ENCODE assay signal across 8 mouse cellular contexts in genomic region chr4:118543158-118543530, GRCm38 (mm10). TPM values are rescaled to one million over a fixed set of nuclear protein-coding genes. Genes with fewer than 3 reads are reported as not detected.
DNase-seq lines count a peak whose midpoint lies in the region; ATAC-seq and TF ChIP-seq lines count a peak whose summit lies in the region.

No protein-coding gene starts in this region.

- ATAC-seq in forebrain, embryonic 12.5 days (ENCODE audit: low FRiP score), result no peak
- ATAC-seq in intestine, embryonic 16.5 days, result peak; percentile 61
- no peak; the same call in 1 of the 2 replicates for ATAC-seq in liver, embryonic 14.5 days (ENCODE audit: insufficient read depth)
- no peak for ATAC-seq in neural tube, embryonic 14.5 days (ENCODE audit: low read depth)

- no peaks in the 10 kb centered on the region for H3K36me3 ChIP-seq in forebrain, embryonic 12.5 days (replicated peaks)
- H3K36me3 ChIP-seq in intestine, embryonic 16.5 days (ENCODE audit: control insufficient read depth, insufficient read depth, low read length), result no peaks in the 10 kb centered on the region
- no peaks in the 10 kb centered on the region for H3K36me3 ChIP-seq in liver, embryonic 14.5 days (replicated peaks; ENCODE audit: control insufficient read depth, insufficient read depth, low read depth)
- H3K36me3 ChIP-seq in neural tube, embryonic 14.5 days (ENCODE audit: control insufficient read depth, insufficient read depth, low read length), result no peaks in the 10 kb centered on the region

- peaks cover 23% of the 10 kb centered on the region for H3K27me3 ChIP-seq in forebrain, embryonic 12.5 days
- no peaks in the 10 kb centered on the region for H3K27me3 ChIP-seq in intestine, embryonic 16.5 days (replicated peaks; ENCODE audit: control insufficient read depth, insufficient read depth, low read length)
- no peaks in the 10 kb centered on the region for H3K27me3 ChIP-seq in liver, embryonic 14.5 days (ENCODE audit: control insufficient read depth, insufficient read depth, low read length)
- H3K27me3 ChIP-seq in neural tube, embryonic 14.5 days (ENCODE audit: control insufficient read depth, insufficient read depth, low read length), result no peaks in the 10 kb centered on the region

- H3K9ac ChIP-seq in forebrain, embryonic 12.5 days, result no peak overlapping the region
- H3K9ac ChIP-seq in intestine, embryonic 16.5 days (ENCODE audit: low read depth, low read length), result peak overlapping the region; percentile 67
- H3K9ac ChIP-seq in liver, embryonic 14.5 days (replicated peaks), result no peak overlapping the region
- H3K9ac ChIP-seq in neural tube, embryonic 14.5 days (replicated peaks; ENCODE audit: low read depth, low read length), result no peak overlapping the region

- H3K9me3 ChIP-seq in forebrain, embryonic 12.5 days, result 0 out of 2 replicates have a peak, but pooled peaks cover 3% of the 10 kb centered on the region
- H3K9me3 ChIP-seq in intestine, embryonic 16.5 days (ENCODE audit: control insufficient read depth, low read length), result no peaks in the 10 kb centered on the region
- H3K9me3 ChIP-seq in liver, embryonic 14.5 days (ENCODE audit: control insufficient read depth, low read length), result no peaks in the 10 kb centered on the region
- H3K9me3 ChIP-seq in neural tube, embryonic 14.5 days (ENCODE audit: control insufficient read depth, low read length), result no peaks in the 10 kb centered on the region

- intact Hi-C loops in left cerebral cortex, adult 2 months (cut with DNase I), result loop anchor here (5.0 kb wide), 1 partner anchor 96 kb away; no protein-coding TSS in a partner anchor
- intact Hi-C loops in left cerebral cortex, postnatal 4 days (cut with DNase I), result no loop called here
- intact Hi-C loops in gastrocnemius, postnatal 14 days (cut with DNase I; ENCODE audit: low total_unique reads), result no loop called here

- H3K27ac ChIP-seq in left cerebral cortex, adult 2 months, result peak overlapping the region; percentile 22
- H3K27ac ChIP-seq in forebrain, embryonic 12.5 days, result no peak overlapping the region
- peak overlapping the region; percentile 79 for H3K27ac ChIP-seq in intestine, embryonic 16.5 days (ENCODE audit: low read length)
- no peak overlapping the region for H3K27ac ChIP-seq in liver, embryonic 14.5 days
- H3K27ac ChIP-seq in neural tube, embryonic 14.5 days (ENCODE audit: low read depth, low read length), result no peak overlapping the region

- H3K4me1 ChIP-seq in forebrain, embryonic 12.5 days, result peaks cover 9% of the 10 kb centered on the region; the same call in 1 of the 2 replicates
- H3K4me1 ChIP-seq in intestine, embryonic 16.5 days (ENCODE audit: control insufficient read depth, insufficient read depth, low read length), result peaks cover 4% of the 10 kb centered on the region; the same call in 1 of the 2 replicates
- H3K4me1 ChIP-seq in liver, embryonic 14.5 days (replicated peaks; ENCODE audit: control insufficient read depth in 2 of 2, insufficient read depth in 2 of 2, low read length in 1 of 2), result no peaks in the 10 kb centered on the region
- H3K4me1 ChIP-seq in neural tube, embryonic 14.5 days (ENCODE audit: control insufficient read depth, insufficient read depth, low read length), result peaks cover 8% of the 10 kb centered on the region; the same call in 1 of the 2 replicates

- no peak; the same call in 1 of the 2 replicates for TF ChIP-seq CTCF in left cerebral cortex, adult 2 months (IDR thresholded peaks at IDR 0.05)
- no peak for TF ChIP-seq CTCF in liver, embryonic 14.5 days (IDR thresholded peaks at IDR 0.05; ENCODE audit: low read depth)

- no peak for TF ChIP-seq EP300 in liver, embryonic 14.5 days (IDR thresholded peaks at IDR 0.05; ENCODE audit: low read depth)

- H3K4me2 ChIP-seq in forebrain, embryonic 12.5 days, result peak overlapping the region; percentile 57
- peak overlapping the region; percentile 59 for H3K4me2 ChIP-seq in intestine, embryonic 16.5 days (ENCODE audit: low read depth, low read length)
- peak overlapping the region; percentile 48 for H3K4me2 ChIP-seq in liver, embryonic 14.5 days (ENCODE audit: low read depth)
- H3K4me2 ChIP-seq in neural tube, embryonic 14.5 days (ENCODE audit: low read depth, low read length), result peak overlapping the region; percentile 48

- 21% methylated on average over 13 of the region's 13 CpGs for WGBS in forebrain, embryonic 12.5 days
- WGBS in intestine, embryonic 16.5 days, result 15% methylated on average over 13 of the region's 13 CpGs
- 12% methylated on average over 13 of the region's 13 CpGs for whole genome bisulfite sequencing in liver, embryonic 14.5 days (ENCODE audit: insufficient replicate concordance)
- WGBS in neural tube, embryonic 14.5 days, result 22% methylated on average over 13 of the region's 13 CpGs

- peak; percentile 48 to 53 for DNase-seq in left cerebral cortex, adult 2 months (ENCODE audit: extremely low spot score in 1 of 2, low spot score in 2 of 2)
- no peak for DNase-seq in left cerebral cortex, postnatal 4 days
- no peak for DNase-seq in liver, embryonic 14.5 days (ENCODE audit: low read depth in 3 of 3, low spot score in 3 of 3)
- DNase-seq in layer of hippocampus, adult 8-10 months (ENCODE audit: low spot score in 2 of 2), result no peak
- DNase-seq in gastrocnemius, postnatal 14 days, result no peak

- H3K4me3 ChIP-seq in left cerebral cortex, adult 2 months, result peak overlapping the region; percentile 32
- peak overlapping the region; percentile 29; the same call in 1 of the 2 replicates for H3K4me3 ChIP-seq in forebrain, embryonic 12.5 days (replicated peaks)
- H3K4me3 ChIP-seq in intestine, embryonic 16.5 days (ENCODE audit: low read length), result peak overlapping the region; percentile 47
- peak overlapping the region in 1 of 2 experiments; percentile 28; a peak in 2 of 4 replicates for H3K4me3 ChIP-seq in liver, embryonic 14.5 days (ENCODE audit: insufficient read depth in 1 of 2, low read depth in 2 of 2, low read length in 2 of 2)
- H3K4me3 ChIP-seq in neural tube, embryonic 14.5 days (ENCODE audit: low read depth, low read length), result peak overlapping the region; percentile 29; the same call in 1 of the 2 replicates

RNA-seq across cellular contexts. Expression of gene Tmem125, which starts 0.7 kb away (rescaled TPM):
- total RNA-seq in left cerebral cortex, adult 2 months (2021), result 1 to 10 TPM; 5.0 to 7.1 TPM
- 1 to 10 TPM in 1 of 2 experiments, under 1 TPM in 1; 0.34 to 1.0 TPM for total RNA-seq in left cerebral cortex, postnatal 4 days (2021)
- 0.36 TPM in 1 of 2 replicates, not detected in the other for polyA plus RNA-seq in forebrain, embryonic 12.5 days (2016; fragmentation: Nextera tagmentation; extraction: Ambion mirVana)
- 20.0 and 20.1 TPM in 2 replicates for polyA plus RNA-seq in intestine, embryonic 16.5 days (2015; fragmentation: Nextera tagmentation; extraction: Ambion mirVana)
- 1.2 and 1.3 TPM in 2 replicates for polyA plus RNA-seq in liver, embryonic 14.5 days (2012; rRNA removed)
- polyA plus RNA-seq in liver, embryonic 14.5 days (2014; fragmentation: Nextera tagmentation; extraction: Ambion mirVana), result 1.0 and 1.5 TPM in 2 replicates
- polyA plus RNA-seq in neural tube, embryonic 14.5 days (2014; fragmentation: Nextera tagmentation; extraction: Ambion mirVana), result 0.44 TPM in 1 of 2 replicates, not detected in the other
- total RNA-seq in layer of hippocampus, adult 8-10 months (2022), result 1 to 10 TPM; 5.4 to 9.7 (median 8.7) TPM
- under 1 TPM in 1 of 2 experiments, not detected in 1; 0.12 TPM for total RNA-seq in gastrocnemius, postnatal 14 days (2021)

RNA-seq across cellular contexts. Expression of gene 2610528J11Rik, which starts 16.3 kb away (rescaled TPM):
- not detected for total RNA-seq in left cerebral cortex, adult 2 months (2021)
- under 1 TPM in 1 of 2 experiments, not detected in 1; 0.38 TPM for total RNA-seq in left cerebral cortex, postnatal 4 days (2021)
- 0.27 and 0.35 TPM in 2 replicates for polyA plus RNA-seq in forebrain, embryonic 12.5 days (2016; fragmentation: Nextera tagmentation; extraction: Ambion mirVana)
- 104 and 121 TPM in 2 replicates for polyA plus RNA-seq in intestine, embryonic 16.5 days (2015; fragmentation: Nextera tagmentation; extraction: Ambion mirVana)
- 4.8 and 6.3 TPM in 2 replicates for polyA plus RNA-seq in liver, embryonic 14.5 days (2012; rRNA removed)
- polyA plus RNA-seq in liver, embryonic 14.5 days (2014; fragmentation: Nextera tagmentation; extraction: Ambion mirVana), result 6.4 and 6.9 TPM in 2 replicates
- not detected in 2 replicates for polyA plus RNA-seq in neural tube, embryonic 14.5 days (2014; fragmentation: Nextera tagmentation; extraction: Ambion mirVana)
- not detected for total RNA-seq in layer of hippocampus, adult 8-10 months (2022)
- not detected for total RNA-seq in gastrocnemius, postnatal 14 days (2021)

RNA-seq across cellular contexts. Expression of gene Tie1, which starts 53.3 kb away (rescaled TPM):
- 1 to 10 TPM; 8.2 to 8.5 TPM for total RNA-seq in left cerebral cortex, adult 2 months (2021)
- total RNA-seq in left cerebral cortex, postnatal 4 days (2021), result 10 to 100 TPM; 14.4 to 15.2 TPM
- 15.4 and 15.6 TPM in 2 replicates for polyA plus RNA-seq in forebrain, embryonic 12.5 days (2016; fragmentation: Nextera tagmentation; extraction: Ambion mirVana)
- polyA plus RNA-seq in intestine, embryonic 16.5 days (2015; fragmentation: Nextera tagmentation; extraction: Ambion mirVana), result 21.3 and 21.8 TPM in 2 replicates
- 5.0 and 5.3 TPM in 2 replicates for polyA plus RNA-seq in liver, embryonic 14.5 days (2012; rRNA removed)
- 3.5 and 3.9 TPM in 2 replicates for polyA plus RNA-seq in liver, embryonic 14.5 days (2014; fragmentation: Nextera tagmentation; extraction: Ambion mirVana)
- 6.1 and 13.2 TPM in 2 replicates for polyA plus RNA-seq in neural tube, embryonic 14.5 days (2014; fragmentation: Nextera tagmentation; extraction: Ambion mirVana)
- total RNA-seq in layer of hippocampus, adult 8-10 months (2022), result 1 to 10 TPM; 6.7 to 7.5 (median 7.3) TPM
- 10 to 100 TPM; 35.1 to 41.5 TPM for total RNA-seq in gastrocnemius, postnatal 14 days (2021)

Comparison
In these comparisons a context has a peak if more than half of its experiments do, and no peak if none do; other contexts are left out.
1. DNase-seq: peak in left cerebral cortex, adult 2 months (2 of 2); none in left cerebral cortex, postnatal 4 days (single experiment), liver, embryonic 14.5 days (0 of 3), layer of hippocampus, adult 8-10 months (0 of 2) and gastrocnemius, postnatal 14 days (single experiment).
2. H3K27ac ChIP-seq: peak in left cerebral cortex, adult 2 months (single experiment) and intestine, embryonic 16.5 days (single experiment); none in forebrain, embryonic 12.5 days (single experiment), liver, embryonic 14.5 days (single experiment) and neural tube, embryonic 14.5 days (single experiment).
3. Peak in every context shown above with its lines, with median percentiles within 50 percentile points of each other: H3K4me2 ChIP-seq.